Mouse (Mus musculus): ENCODE results near the gene Btbd16.

DNA sequence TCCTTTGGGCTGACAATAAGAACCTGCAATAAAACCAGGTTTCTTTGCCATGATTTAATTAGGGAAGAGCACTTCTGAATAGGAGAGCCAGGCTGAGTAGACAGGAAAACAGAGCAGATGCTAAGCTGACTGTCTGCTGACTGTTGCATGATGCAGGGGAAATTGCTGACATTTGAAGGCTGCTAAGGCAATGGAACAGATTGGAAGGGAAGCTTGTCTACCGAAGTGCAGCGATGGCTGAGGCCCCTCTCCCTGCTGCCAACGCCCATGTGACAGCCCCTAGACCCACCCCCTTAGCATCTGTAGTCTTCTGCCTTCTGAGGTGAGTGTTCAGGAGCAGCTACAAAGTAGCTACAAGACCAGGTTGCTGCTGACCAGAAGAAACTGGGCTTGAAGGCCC, 47.7 kb upstream of the Btbd16 start:
- TF ChIP-seq EP300 (IDR thresholded peaks at IDR 0.05; ENCODE audit: low read depth), result no peak
- no peak for TF ChIP-seq CTCF (IDR thresholded peaks at IDR 0.05; ENCODE audit: low read depth)

All from liver, postnatal 0 days (tissue).